Mouse (Mus musculus): ENCODE results near the gene Stk32c. TPM values are rescaled to one million over a fixed set of nuclear protein-coding genes. Genes with fewer than 3 reads are reported as not detected.

Gene Stk32c
- 100 to 1,000 TPM; 175 to 186 (median 183) TPM for total RNA-seq (2022)

- DNase-seq (ENCODE audit: low spot score in 2 of 2) = peak; percentile 97 to 98
These were observed at the start of gene Stk32c, which contains the start of gene Lrrc27 for GRCm38 (mm10) chr7:139212754-139213745. Stk32c (minus strand) TSS chr7:139213307. Lrrc27 (plus strand) TSS chr7:139212988.

DNA sequence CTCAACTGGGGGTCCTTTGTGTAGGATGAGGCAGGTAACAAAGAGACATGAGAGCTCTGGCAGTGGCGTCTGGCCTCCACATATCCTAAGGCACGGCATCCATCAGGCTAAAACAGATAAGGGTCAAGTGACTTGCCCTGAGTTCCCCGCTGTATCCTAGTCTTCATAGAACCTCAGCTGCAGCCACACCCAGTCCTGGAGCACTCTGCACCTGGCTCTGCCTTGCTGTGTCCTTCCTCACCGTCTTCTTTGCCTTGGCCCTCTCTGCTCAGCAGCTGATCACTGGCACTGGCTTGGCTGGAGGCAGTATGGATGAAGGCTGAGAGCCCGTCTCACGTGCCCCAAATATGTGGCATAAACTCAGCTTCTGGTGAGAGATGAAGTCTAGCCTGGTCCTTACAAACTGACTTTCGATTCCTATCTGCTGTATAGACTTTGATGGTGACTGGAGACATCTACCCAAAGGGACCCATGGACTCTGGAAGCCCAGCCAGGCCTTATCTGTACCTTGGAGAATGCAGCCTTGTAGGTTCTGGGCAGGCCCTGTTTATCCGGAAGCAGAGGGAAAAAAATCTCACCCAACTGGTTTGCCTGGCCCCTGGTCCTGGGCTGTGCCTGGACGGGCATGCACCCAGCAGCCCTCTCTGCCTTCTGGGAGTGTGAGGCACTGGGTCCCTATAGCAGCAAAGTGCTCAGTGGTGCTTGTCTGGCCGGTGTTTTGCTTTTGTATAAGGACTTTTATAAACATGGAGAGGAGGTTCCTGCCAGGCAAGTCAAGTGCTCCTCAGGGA, 44.8 kb upstream of the Stk32c start:
- no peak for DNase-seq (ENCODE audit: low spot score in 2 of 2)

DNA sequence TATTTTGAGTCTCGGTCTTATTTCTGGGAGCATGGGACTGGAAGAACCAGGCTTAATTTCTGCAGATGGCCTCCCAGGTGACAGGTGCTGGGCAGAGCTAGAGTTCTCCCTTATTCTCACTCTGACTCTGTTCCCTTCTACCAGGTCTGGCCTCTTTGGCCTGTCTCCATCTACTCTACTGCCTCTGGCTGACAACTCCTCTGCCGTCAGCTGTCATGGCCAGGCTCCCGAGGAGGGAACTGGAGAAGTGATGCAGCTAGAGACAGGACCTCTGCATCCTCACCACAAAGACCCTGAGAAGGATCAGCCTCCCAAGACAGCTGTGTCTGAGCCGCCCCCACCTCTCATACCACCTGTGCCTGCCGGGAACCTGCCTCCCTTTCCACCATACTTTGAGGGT, 41.5 kb upstream of the Stk32c start:
- DNase-seq (ENCODE audit: low spot score in 2 of 2) = no peak

DNA sequence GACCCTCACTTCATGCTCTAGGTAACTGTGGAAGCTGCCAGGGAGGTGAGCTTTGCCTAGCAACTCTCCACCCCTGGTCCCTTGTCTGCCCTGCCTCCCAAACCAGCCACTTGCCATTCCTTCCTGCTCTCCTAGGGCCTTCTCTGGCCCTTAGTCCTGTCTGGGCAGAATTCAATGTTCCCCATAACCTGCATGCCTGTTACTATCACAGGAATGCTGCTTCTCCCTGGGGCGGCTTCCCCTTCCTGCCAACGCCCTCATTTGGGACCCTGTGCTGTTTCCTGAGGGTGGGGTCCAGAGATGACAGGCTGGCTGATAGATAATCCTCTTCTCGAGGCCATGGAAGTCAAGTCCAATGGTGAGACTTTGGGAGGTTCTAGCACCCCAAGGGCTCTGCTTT, 40.4 kb upstream of the Stk32c start:
- no peak for DNase-seq (ENCODE audit: low spot score in 2 of 2)

- no peak for DNase-seq (ENCODE audit: low spot score in 2 of 2)
These were observed 39.9 kb upstream of the Stk32c start for GRCm38 (mm10) chr7:139252986-139253385.

- no peak for DNase-seq (ENCODE audit: low spot score in 2 of 2)
These were observed 39.5 kb upstream of the Stk32c start for GRCm38 (mm10) chr7:139252566-139252965.

- DNase-seq (ENCODE audit: low spot score in 2 of 2) = no peak
These were observed 38.8 kb upstream of the Stk32c start for GRCm38 (mm10) chr7:139251881-139252301.

DNA sequence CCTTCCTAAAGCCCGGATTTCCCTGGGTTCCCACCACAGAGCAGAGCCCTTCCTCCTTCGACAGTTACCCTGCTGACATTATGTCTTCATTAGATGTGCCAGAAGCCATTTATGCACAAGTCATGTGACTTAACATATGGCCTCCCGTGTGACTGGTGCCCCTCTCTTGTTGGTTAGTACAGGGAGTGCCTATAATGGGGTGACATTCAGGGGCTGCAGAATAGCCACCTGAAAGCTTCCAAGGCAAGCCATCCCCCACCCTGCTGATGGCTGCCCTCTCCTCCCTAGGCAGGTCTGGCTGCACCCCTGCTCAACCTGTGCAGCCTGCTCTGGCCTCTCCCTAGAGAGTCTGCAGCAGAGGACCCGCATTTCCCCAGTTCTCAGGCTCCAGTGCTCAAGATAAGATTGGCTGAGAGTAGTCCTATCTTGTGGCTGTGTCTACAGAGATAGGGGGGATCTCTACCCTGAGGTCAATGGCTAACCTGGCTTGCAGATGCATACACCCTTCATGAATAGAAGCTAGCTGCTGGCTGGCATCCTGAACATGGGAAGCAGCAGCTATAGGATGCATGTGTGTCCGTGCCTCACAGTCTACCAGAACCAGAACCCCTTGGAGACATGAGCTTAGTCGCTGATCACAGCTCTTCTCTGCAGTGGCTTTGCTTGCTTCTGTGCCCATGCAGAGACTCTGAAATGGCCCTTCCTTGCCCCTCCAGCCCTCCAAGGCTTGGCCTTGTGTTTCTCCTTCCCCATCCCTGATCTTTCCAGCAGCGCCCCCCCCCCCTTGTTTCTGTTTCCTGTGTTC, 36.5 kb upstream of the Stk32c start:
- DNase-seq (ENCODE audit: low spot score in 2 of 2) = no peak

- peak in 1 of 2 experiments; percentile 34 for DNase-seq (ENCODE audit: low spot score in 2 of 2)
These were observed 35.7 kb upstream of the Stk32c start for GRCm38 (mm10) chr7:139248615-139249405.

- peak; percentile 41 to 64 for DNase-seq (ENCODE audit: low spot score in 2 of 2)
These were observed 34.9 kb upstream of the Stk32c start, which contains the start of gene Pwwp2b for GRCm38 (mm10) chr7:139247881-139248614. Pwwp2b (plus strand) TSS chr7:139248482.

DNA sequence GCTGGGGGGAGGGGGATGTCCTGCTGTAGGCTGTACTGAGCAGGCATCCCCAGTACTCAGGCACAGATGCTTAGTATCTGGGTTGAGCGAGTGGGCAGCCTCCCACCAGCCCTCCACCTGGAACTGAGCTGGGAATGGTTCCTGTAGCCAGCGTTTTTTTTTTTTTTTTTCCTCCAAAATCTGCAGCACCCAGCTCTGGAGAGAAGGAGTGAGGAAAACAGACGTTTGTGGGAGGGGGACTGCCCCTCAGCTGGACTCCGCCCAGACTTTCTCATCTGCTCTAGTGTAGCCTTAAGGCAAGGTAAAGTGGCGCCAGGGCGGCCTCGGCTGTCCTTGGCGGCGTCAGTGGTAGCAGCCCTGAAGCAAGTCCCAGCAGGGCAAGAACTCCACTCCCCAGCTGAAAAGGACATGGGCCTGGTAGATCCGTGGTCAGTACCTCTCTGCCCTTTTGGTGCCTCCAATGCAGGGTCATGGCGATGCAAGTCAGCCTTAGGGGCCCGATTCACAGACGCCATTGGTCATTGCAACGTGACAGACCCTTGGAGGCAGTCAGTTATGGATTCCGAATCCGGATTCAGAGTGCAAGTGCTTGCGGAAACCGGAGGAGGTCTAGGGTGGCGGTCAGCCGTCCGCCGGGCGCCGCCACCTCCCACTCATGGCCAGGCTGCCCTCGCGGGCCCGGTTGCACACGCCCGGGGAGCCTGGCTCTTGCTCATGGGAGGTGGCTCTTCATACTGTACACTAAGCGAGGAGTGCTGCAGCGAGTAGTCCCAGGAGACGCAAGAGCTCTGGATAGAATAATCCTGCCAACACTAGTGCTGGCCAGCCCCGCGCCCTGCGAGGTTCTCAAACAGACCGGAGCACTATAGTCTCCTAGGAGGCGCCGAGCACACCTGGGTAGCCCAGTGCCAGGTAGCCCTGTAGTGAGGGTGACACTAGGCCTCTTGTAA, 34.1 kb upstream of the Stk32c start:
- peak; percentile 30 to 85 for DNase-seq (ENCODE audit: low spot score in 2 of 2)

GRCm38 (mm10) chr7:139246086-139246485, 33.0 kb upstream of the Stk32c start:
- DNase-seq (ENCODE audit: low spot score in 2 of 2) = no peak

DNA sequence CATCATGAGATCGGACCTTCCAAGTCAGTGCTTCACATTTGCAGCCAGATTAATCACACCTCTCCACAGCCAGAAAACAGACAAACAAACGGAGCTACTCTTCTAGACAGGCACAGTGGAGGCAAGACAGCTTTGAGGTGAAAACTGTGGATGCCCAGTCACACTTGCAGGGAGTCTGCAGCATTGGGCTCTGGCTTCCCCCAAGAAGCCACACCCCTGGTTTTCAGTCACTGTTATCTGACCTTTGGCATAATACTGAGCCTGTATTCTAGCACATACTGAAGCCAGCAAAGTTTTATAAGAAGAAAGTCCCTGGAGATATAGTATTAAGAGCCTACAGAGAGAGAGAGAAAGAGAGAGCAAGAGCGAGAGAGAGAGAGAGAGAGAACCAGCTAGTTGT, 26.3 kb upstream of the Stk32c start:
- DNase-seq (ENCODE audit: low spot score in 2 of 2) = no peak

DNA sequence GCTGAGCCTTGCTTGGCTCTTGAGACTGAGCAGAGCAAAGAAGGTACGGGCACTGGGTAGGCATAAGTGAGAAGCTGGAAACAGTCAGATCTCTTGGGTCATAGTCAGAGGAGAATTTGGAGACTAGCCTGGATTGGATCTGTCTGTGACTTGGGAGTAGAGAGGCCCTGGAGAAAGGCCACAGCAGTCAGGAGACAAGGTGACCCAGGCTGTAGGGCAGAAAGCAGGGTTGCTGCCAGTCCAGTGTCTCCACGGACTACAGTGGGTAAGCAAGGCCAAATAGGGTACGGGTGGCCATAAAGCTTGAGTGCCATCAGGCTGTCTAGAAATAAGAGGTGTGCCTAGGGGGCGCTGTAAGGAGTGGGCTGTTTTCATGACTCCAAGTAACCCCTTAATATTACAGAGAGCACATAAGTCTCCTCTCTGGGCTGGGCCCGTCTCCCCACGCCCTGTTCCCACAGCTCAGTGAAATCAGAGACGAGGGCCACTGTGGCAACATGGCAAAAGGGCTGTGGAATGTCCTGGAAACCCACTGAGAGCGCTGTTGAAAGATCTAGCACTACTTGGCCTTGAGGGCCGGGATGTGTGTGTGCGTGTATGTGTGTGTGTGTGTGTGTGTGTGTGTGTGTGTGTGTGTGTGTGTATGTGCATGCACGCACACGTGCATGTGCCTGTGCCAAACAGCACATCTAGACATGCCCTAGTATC, 22.7 kb upstream of the Stk32c start:
- DNase-seq (ENCODE audit: low spot score in 2 of 2) = no peak

GRCm38 (mm10) chr7:139234426-139235188, 21.5 kb upstream of the Stk32c start:
- DNase-seq (ENCODE audit: low spot score in 2 of 2) = no peak

DNA sequence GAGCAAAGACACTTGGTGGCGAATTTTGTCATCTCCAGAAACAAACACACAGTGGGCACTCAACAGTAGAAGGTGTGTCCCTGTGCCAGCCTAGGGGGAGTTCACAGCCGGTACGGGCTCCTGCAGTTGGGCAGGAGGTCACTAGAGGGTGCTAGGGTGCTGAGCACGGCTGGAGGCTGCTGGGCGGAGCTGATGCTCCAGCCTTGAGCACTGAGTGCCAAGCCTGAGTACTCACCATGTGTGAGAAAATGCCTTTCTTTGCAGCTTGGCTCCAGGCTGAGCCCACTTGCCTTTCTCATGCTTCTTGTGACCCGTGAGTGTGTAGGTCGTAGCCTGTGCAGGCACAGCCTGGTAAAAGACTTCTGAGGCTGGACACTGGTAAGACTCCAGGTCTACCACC, 20.6 kb upstream of the Stk32c start:
- peak; percentile 70 to 79 for DNase-seq (ENCODE audit: low spot score in 2 of 2)

DNA sequence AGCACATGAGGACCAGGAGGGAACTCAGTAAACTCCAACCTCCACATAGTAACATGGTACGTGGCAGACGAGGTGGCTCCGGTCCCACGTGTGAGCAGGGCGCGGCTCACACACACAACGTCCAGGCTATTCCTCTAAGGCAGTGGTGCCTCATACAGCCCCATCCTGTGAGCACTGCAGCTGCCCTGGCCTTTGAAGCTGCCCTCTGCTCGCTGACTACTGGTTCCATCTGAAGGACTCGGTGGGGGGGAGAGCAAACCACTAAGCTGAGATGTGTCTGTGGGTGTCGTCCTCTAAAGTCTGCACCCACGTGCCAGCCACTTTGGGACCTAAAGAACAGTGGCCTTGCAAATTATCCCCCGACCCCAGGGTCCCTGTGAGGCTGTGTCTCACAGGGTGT, 17.1 kb upstream of the Stk32c start:
- DNase-seq (ENCODE audit: low spot score in 2 of 2) = no peak

Measured in left cerebral cortex, adult 8-10 months (tissue).